Mouse (Mus musculus): ENCODE data around the gene Zswim8.

DNA sequence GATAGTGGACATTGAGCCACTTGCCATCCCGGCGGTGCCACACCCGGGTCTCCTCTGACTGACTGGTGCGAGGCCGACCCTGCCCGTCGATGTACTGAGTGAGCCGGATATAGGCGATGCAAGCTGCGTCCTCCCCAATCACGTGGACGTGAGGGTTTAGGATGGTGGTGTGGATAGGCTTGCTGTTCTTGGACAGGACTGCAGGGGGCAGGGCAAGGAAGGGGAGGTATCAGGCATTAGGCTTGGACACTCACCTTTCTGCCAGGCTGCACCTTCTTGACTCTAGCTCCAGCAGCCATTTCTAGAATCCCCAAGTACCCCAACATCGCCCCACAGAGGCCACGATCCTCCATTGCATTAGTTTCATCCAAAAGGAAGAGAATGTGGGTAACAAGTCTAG is 30.0 kb downstream of the Zswim8 start:
- no peak for TF ChIP-seq POLR2A (IDR thresholded peaks at IDR 0.05; ENCODE audit: extremely low read depth, insufficient read depth, low read length)
- peak; percentile 80 for TF ChIP-seq CTCF (IDR thresholded peaks at IDR 0.05; ENCODE audit: low read depth, low read length)

All from liver, adult 2 months (tissue).